Mouse (Mus musculus): ENCODE results near the gene Slc4a1.

DNA sequence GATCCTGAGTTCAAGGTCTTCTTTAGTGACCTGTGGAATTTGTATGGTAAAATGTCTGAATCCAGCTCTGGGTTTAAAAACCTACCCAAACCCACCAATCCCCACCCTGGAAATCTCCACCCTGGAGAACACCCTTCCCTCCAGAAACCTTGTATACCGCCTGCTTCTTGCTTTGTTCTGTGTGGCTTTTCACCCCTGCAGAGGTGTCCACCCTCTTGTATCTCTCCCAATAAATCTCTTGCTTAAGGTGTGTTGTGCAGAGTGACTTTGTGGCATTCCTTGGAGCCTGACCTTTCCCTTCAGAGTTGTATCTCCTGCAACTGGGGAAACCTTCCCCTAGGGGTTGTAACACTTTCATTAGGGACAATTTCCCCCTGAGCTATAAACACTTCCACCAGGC lies 28.1 kb downstream of the Slc4a1 start:
- TF ChIP-seq CTCF (IDR thresholded peaks at IDR 0.05; ENCODE audit: low read depth, low read length) (no peak), EP300 (IDR thresholded peaks at IDR 0.05; ENCODE audit: insufficient read depth, low read depth, low read length) (no peak)

Measured in ES-Bruce4 (cell line).